Mouse (Mus musculus): ENCODE data around the gene Gm10490. TPM values are rescaled to one million over a fixed set of nuclear protein-coding genes. Genes with fewer than 3 reads are reported as not detected.
"Not testable (repeated sequence)": the region's sequence is repeated elsewhere in the genome, so short reads cannot be mapped to it uniquely, and the experiment has no call there.

Gene Gm10490
- polyA plus RNA-seq (2017; shearing (Covaris generic)): not detected

DNA sequence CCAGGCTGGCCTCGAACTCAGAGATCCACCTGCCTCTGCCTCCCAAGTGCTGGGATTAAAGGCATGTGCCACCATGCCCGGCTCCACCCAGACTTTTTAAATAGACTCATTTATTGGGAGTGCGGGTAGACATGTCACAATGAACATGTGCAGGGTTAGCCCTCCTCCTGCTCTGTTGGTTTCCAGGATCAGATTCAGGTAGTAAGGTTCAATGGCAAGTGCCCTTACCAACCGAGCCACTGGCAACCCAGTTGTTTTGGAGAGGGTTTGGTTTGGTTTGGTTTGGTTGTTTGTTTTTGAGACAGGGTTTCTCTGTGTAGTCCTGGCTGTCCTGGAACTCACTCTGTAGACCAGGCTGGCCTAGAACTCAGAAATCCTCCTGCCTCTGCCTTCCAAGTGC, at the start of gene Gm10490:
Gene Gm10490, plus strand, starts transcription at position 301 of the 400 bp plus-strand sequence.
- ATAC-seq: not testable (repeated sequence)

DNA sequence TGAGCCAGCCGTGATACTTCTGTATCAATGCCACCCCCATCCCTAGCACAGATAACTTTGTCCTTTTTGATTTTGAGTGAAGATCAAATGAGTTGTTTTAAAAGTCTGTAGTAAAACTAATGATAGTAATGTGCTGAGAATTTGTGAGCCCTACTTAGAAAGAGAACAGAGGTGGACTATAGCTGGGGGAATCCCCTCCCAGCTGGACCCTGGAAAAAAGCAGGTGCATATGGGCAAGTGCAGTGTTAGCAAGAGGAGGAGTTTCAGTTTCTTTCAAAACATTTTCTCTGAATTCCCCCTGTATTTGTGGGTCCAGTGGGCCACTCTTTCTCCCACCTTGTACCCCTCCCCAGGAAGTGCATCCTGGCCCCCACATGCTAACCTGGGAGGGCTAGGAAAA, 46.2 kb upstream of the Gm10490 start:
- ATAC-seq: no peak

DNA sequence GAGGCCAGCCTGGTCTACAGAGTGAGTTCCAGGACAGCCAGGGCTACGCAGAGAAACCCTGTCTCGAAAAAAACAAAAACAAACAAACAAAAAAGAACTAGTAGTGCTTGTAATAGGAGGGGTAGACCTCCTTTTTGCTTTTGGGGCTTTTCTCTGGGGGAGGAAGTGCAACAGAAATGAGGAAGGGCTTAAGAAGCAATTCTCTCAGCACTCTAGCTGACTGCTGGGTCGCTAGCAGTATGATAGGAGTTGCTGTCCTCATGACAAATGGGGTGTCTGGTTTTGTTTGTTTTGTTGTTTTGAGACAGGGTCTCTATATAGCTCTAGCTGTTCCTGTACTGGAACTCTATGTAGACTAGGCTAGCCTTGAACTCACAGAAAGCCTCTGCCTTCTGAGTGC, 44.8 kb upstream of the Gm10490 start:
- ATAC-seq: no peak

DNA sequence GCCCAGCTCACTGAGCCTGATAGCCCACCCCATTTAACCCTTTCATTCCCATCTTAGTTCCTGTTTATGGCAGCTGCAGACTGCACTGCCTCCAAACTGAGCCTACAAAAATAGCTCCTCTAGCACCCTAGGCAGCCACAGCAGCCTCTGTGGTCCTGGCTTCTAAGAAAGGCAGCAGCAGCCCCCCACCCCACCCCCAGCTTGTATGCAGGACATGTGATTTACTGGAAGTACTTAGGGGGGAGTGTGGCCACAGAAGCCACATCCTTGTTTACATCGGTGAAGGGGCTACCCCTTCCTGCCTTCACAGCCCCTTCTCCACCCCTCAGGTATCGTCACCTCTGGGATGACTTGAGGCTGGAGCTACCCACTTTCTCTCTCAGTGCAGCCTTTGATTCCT, 44.0 kb upstream of the Gm10490 start:
- peak; percentile 77 for ATAC-seq

DNA sequence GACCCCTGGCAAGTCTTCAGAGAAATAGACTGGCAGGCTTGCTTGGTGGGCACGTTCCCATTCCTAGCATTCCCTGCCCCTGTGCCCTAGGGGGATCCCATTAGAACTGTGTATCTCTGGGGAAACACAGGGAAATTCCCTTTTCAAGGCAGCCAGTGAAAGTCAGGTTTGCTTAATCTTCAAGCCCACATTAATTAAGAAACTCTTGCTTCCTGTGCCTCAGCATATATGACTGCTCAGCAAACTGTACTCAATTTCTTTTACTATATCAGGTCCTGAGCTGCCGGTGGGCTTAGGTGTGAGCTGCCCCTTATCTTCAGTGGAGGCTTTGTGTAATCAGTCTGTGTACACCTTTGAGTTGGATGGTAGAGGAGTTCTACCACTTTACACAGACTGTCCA, 43.6 kb upstream of the Gm10490 start:
- ATAC-seq: peak; percentile 72

DNA sequence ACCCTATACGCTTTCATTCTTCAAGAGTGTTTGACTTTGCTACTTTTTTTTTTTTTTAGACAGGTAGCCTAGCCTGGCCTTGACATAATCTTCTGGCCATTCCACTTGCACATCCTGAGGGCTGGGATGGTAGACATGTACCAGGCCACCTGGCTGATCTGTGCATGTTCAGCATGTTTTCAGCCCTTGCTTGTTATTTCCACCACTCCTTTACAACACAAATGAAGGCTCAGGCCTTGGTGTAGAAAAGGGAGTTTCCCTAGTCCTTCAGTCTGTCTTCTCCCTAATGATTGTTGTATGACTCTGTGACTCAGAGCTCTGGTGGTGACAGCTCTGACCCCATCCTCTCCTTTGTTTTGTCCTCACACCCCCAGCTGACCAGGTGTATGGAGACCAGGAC, 42.2 kb upstream of the Gm10490 start:
- ATAC-seq: no peak

DNA sequence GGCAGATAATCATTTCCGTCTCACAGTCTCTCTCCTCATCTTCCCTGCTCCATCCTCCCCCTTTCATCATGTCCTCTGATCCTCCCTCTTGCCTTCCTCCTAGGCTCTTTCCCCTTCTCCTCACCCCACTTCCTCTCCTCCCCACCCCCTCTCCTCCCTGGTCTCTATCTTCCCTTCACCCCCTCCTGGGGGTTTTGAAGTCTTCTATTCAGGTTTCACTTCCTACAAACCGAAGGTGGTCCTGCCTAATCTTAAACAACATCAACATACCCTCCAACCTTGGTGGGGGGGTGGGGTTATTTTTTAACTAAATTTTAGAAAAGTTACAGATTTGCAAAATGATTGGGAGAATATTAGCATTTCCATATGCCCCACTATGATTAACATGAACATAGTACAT, 40.8 kb upstream of the Gm10490 start:
- no peak for ATAC-seq

DNA sequence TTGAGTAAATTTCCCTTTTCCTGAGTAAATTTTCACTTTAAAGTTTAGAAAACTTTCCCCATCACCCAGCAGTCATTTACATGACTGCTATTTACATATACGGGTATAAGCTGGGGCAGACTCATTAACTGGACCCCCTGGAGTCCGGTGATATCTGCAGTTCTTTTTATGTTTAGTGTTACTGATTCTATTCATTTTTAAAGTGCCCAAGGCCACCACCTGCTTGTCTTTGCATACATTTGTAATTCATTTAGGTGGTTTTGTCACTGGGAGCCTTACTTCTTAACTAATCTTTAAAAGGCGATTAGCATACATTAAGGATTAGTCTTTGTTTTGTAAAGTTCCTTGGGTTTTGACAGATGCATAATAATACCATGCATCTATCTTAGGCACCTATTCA, 39.5 kb upstream of the Gm10490 start:
- no peak for ATAC-seq

DNA sequence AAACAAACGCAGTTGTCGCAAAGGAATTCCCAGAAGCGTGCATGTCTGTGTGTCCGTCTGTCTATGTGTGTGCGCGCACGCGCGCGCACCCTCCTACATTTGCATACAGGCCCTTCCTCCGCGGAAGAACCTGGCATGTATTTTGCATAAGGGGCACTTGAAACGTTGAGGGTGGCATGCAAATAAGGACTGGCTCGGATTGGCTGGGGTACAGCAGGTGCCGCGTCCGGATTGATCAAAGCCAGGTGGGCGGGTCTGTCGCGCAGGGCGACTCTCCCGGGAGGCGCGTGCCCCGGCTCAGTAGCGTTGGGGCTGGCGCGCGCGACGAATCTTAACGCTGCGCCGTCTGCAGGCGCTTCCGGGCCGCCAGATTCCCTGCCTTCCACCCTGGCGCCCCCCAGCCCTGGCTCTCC, 31.3 kb upstream of the Gm10490 start, which contains the start of gene Pim2:
Gene Pim2, plus strand, starts transcription at position 256 of the 413 bp plus-strand sequence.
- ATAC-seq: peak; percentile 90

DNA sequence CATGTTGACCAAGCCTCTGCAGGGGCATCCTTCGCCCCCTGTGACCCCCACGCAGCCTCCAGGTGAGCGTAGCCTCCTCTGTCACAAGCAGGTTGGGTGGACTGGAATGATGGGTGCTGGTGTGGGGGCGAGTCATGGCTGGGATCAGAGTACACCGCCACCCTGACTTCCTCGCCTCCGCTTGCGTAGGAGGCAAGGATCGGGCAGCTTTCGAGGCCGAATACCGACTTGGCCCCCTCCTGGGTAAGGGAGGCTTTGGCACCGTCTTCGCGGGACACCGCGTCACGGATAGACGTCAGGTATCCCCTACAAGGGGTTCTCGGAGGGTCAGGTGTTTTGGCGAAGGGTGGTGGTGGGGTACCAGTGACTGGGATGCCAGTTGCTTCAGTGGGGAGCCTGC, 30.8 kb upstream of the Gm10490 start:
- ATAC-seq: no peak

DNA sequence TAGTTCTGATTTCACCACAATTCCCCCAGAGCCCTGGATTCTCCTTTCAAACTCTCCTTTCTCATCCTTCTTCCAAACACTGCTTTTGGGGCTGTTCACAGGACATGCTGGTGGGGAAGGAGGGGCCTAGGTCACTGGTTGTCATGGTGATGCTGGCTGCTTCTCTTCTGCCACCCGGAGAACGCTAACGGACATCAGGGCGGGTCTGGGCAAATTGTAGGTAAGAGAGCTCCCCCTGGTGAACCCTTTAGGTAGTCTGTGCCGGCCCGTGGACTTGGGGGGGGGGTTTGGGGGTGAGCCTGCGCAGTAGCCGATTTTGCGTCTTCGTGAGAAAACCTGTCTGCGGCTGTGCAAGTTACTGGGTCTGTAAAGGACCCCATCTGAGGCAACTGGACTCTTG, 29.5 kb upstream of the Gm10490 start:
- peak; percentile 29 for ATAC-seq

DNA sequence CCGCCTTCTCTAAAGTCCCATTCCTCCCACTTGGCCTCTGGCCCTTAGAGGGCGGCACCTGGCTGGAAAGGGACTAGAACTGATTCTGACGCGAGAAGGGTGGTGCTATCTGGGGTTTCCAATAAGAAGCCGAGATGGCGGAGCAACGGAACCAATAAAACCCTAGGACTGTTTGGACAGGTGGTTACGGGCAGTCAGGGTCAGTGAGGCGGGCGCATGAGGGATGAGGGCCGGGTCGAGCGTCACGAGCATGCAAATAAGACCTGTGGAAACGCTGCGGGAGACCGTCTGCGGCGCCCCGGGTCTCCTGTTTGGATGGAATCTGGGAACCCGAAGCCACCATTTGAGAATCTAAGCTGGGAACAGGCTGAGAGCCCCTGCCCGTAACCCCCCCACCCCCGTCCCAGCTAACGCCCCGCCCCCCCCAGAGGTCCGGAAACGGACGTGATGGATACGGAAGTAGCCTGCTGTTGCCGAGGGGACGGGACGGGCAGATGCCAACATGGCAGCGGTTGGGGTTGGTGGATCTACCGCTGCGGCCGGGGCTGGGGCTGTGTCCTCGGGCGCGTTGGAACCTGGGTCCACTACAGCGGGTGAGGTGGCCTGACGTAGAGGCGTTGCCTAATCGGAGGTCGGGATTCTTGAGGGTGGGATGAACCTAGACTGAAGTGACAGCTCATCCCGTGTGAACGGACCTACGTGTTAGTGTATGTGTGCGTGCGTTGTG, 25.3 kb upstream of the Gm10490 start, which contains the start of gene Slc35a2:
Gene Slc35a2, plus strand, starts transcription at position 188 of the 727 bp plus-strand sequence.
- peak; percentile 71 for ATAC-seq

DNA sequence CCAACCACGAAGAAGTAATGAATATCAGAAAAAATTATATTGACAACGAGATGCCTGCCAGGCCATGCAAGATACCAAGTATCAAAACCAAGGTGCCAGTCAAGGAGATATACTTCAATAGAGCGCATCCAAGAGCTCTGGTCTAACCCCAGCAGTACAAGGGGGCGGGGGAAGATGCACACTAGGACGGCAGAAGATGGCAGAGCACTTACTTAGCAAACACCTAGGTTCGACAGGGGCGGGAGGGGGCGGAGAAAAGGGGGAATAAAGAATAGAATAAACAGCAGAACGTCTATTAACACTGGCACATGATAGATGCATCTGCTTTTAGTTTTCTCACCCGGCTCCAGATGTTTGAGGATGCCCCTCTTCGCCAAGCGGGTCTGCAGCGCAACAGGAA, 11.1 kb upstream of the Gm10490 start:
- no peak for ATAC-seq

DNA sequence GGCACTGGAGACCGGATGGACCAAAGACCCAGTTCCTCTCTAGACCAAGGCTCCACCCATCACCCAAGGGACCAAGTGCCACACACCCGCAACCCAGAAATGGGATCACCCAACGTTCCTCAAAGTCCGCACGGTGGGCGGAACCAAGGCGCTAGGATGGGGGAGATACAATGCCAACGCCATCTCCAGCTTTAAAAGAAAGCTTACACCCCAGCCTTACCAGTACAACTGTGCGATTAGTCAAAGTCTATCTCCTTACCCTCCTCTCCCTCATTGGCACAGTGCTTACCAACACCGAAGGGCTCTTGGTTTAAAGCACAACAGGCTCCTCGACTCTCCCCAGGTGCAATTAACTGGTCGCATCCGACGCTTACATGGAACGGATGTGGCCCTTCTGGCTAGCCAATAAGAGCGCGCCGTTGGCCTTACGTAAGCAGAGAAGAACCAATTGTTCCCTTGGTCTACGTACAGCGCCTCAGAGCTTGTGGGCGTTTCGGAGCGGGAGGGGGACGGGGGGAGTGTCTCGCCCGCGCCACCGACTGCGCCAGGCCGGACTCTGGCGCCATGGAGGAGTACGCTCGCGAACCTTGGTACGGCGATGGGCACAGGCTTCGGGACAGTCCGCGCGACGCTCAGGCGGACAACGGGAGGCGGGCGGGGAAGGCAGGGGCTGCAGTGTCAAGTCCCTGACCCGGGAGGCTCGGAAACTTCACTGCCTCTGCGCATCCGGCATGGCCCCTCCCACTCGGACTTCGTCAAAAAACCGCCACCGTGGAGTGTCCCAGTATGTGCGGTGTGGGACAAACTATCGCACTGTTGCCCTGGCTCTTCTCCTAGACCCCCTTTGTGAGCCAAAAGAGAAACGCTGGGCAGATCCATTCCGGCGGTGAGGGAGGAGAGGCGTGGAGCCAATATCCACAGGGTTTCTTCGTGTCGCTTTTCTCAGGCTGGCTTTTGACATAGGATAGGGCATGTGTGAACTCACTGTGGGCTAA, 10.2 kb upstream of the Gm10490 start, which contains the start of the genes Pqbp1 and Timm17b:
Gene Pqbp1, minus strand, starts transcription at position 390 of the 995 bp plus-strand sequence.
Gene Timm17b, plus strand, starts transcription at position 478 of the 995 bp plus-strand sequence.
- ATAC-seq: peak; percentile 96

DNA sequence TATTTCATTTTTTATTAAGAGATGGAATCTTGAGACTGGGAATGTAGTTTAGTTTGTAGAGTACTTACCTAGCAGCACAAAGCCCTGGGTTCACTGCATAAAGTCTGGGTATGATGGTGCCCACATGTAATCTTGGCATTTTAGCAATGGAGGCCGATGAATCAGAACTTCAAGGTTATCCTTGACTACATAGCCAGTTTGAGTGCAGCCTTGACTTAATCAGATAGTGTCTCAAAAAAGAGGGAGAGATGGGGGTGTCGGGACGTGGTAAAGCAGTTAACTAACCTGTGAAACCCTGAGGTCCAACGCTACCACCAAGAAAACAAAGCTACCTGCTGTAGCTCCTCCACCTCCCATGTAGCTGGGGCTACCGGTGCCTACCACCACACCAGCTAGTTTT, 4.9 kb upstream of the Gm10490 start:
- ATAC-seq: no peak

DNA sequence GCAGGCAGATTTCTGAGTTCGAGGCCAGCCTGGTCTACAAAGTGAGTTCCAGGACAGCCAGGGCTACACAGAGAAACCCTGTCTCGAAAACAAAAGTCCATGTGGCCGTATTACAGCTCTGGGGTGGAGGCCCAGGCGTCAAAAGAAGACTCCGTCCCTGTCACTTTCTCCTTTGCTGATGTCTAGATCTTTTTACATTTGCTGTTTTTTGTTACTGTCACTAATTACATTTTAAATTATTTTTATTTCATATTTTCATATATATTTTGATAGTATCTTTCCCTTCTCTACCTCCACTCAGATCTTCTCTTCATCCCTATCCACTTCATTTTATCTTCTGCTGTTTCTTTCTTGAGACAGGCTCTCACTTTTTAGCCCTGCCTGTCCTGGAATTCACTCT, 1.6 kb upstream of the Gm10490 start, which contains the start of gene Gm10491:
Gene Gm10491, minus strand, starts transcription at position 101 of the 400 bp plus-strand sequence.
- no peak for ATAC-seq

DNA sequence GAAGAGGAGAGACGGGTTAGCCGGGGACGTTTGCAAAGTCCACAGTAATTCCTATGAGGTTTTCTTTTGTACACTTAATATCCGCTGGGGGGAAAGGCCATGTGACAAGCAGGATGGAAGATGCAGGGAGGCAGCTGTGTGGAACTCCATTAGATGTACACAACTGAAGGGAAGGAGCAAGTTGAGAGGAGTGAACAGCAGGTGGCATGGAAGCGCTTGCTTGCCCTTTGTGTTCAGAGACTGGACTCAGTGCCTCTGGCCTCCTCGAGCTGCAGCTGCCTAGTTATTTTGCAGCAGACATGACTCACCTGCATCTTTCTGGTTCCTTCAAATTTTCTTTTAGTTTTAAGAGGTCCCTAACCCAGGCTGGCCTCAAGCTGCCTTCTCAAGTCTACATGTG, 1.1 kb downstream of the Gm10490 start:
- no peak for ATAC-seq

DNA sequence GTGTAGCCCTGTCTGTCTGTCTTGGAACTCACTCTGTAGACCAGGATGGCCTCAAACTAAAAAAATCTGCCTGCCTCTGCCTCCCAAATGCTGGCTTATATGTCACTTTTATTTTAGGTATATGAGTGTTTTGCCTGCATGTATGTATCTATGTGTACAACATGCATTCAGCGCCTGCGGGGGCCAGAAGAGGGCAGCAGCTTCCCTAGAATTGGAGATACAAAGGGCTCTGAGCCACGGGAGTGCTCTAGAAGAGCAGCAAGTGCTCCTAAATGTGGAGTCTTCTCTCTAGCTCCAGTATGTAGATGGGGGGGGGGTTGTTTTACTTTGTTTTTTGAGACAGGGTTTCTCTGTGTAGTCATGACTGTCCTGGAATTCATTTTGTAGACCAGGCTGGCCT, 6.3 kb downstream of the Gm10490 start:
- ATAC-seq: not testable (repeated sequence)

DNA sequence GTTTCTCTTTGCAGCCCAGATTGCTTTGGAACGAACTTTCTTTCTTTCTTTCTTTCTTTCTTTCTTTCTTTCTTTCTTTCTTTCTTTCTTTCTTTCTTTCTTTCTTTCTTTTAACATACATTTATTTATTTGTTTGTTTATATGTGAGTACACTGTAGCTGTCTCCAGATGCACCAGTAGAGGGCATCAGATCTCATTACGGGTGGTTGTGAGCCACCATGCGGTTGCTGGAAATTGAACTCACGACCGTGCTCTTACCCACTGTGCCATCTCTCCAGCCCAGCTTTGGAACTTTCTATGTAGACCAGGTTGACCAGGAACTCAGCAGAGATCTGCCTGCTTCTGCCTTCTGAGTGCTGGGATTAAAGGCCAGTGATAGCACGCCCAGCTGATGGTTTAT, 8.6 kb downstream of the Gm10490 start:
- not testable (repeated sequence) for ATAC-seq

DNA sequence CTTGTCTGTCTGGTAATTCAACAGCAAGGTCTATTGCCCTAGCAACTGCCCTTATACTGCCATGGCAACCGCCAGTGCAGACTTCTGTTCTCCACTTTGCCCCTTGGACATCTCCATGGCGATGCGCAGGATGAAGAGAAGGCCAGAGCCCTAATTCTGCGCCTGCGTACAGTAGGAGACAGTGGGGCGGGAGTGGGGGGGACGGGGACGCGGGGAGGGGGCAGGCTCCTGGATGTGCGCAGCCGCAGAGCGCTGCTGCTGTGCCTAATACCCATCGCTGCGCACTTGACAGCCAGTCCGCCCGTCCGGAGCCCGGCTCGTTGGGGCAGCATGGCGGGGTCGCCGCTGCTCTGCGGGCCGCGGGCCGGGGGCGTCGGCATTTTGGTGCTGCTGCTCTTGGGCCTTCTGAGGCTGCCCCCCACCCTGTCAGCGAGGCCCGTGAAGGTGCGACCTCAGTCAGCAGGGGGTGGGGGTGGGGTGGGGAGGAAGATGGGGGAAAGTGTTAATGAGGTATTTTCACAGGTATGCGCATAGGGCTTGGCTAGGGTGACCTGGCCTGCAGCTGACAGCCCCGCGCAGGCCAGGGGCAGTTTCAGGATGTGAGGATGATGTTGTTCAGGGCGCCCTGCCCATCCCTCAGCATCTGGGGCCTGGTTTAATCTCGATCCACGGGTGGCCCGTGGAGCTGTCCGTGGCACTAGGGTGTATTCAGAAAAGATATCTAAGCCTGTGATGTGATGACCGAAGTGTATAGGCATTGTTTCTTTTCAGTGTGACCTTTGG, 10.4 kb downstream of the Gm10490 start, which contains the start of gene Pcsk1n:
Gene Pcsk1n, plus strand, starts transcription at position 222 of the 783 bp plus-strand sequence.
- no peak for ATAC-seq

DNA sequence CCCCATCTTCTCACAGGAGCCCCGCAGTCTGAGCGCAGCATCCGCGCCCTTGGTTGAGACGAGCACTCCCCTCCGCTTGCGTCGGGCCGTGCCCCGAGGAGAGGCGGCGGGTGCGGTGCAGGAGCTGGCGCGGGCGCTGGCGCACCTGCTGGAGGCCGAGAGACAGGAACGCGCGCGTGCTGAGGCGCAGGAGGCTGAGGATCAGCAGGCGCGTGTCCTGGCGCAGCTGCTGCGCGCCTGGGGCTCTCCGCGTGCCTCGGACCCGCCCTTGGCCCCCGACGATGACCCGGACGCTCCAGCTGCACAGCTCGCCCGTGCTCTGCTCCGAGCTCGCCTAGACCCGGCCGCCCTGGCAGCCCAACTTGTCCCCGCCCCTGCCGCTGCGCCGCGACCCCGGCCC, 12.7 kb downstream of the Gm10490 start:
- ATAC-seq: no peak

DNA sequence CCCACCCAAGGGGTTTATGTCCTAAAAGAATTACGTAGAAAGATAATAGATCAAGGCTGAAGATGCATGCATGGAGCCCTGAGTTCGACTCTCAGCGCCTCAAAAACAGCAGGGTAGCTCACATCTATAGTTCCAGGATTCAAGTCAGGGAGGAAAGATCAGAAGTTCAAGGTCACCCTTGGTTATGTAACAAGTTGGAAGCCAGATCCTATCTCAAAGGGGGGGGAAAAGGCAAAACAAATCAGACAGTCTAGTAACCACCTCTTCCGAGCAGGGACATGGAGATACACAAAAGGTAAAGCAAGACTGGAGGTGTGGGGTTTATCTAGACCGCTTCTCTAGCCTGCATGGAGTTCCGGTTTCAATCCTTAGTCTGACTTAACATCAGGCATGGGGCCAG, 16.9 kb downstream of the Gm10490 start:
- no peak for ATAC-seq

All from inflammation-experienced regulatory T-cells, adult 6 months (primary cell).